Mouse (Mus musculus) cerebral cortex, adult 2 months (tissue): ENCODE results near the gene Armh3.

Source experiments
- WGBS: fragments of 180-500 bp; shearing (Covaris S2); methylation state at CpG from one replicate; pipeline ENCODE4 v1.1.7; 2018; 5-methylcytosine and 5-hydroxymethylcytosine counted together

Gene Armh3

DNA sequence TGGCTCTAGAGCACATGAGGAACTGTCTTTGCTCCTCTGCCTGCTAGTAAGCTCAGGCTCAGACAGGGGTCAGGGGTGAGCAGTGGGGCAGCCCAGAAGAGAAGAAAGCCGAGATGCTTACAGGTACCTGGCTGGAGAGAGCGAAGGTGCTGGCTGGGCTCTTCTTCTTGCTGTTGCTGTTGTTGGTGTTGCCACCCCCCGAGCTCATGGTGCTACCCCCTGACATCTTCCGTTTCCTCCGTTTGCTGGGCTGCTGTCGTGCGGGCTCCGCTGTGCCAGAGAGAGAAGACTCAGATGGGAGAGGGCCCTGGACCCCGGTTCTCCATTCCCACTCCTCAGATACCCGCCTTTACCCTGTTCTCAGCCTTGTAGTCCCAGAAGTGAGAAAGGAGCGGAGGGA, 35.6 kb upstream of the Armh3 start:
- WGBS, result 96% methylated on average over 11 of the region's 11 CpGs

DNA sequence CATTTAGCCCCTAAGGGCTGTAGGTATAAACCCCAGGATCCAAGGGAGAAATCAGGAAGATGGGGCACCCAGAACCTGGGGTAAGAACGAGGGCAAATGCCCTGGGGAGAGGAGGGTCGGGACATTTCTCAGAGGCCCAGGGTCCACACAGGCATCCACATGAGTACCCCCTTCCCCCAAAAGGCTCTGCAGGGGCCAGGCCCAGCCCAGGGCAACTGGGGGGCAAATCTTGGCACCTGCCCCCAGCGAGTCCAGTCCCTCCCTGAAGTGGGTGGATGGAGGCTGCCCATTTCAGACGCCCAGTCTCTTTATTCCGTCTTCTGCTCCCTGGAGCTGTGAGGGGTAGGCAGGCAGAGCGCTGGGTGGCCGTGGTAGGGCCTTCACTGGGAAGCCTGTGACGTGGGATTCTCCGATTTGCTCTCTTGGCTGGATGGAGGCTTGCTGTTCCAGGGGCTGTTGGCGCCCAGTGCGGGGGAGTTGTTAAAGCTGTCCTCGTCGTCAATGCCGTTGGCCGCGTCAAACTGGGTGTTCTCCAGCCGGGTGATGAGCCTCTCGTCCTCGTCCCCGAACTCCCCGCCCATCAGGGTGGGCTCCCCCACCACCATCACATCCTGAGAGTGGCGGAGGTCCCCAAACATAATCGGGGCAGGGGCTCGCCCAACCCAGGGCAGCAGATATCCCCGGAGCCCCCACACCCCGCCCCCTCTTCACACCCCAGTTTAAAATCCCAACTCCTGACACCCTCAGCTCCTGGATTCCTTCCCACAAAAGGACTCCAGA, 34.6 kb upstream of the Armh3 start:
- 64% methylated on average over 26 of the region's 26 CpGs for WGBS

DNA sequence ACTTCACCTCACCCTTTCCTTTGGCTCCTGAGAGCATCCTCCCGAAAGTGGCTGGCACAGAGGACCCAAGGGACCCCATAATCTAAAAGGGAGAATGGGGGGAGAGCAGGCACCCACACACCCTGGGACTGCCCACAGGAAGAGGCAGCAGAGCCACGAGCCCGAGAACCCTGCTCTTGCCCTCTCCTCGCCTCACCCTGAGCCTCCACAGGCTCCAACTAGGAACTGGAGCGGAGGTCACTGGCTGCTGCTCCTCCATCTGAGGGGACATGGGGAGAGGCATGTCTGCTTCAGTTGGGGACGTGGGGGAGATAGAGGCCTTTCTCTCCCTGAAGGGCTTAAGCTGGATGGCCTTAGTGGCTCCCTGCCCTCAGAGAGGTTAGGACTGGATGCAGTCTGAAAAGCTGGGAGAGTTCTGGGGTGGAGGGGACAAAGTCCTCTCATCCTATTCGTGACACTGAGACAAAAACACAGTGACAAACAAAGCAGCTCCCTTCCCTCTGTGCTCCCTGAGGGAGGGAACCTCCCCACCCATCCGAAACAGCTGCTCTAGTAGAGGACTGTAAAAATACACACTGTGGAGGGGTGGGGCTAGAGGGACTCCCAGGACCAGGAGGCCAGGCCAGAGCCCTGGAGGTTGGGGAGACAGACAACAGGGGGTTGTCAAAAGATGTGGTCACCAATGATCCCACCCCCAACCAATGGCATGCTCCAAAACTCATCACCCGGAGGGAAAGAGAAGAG, 33.6 kb upstream of the Armh3 start:
- WGBS, result 68% methylated on average over 9 of the region's 9 CpGs

- 96% methylated on average over 10 of the region's 10 CpGs for WGBS
Measured at GRCm38 (mm10) chr19:46030196-46030983, 32.1 kb upstream of the Armh3 start.

GRCm38 (mm10) chr19:46029652-46030051, 31.4 kb upstream of the Armh3 start:
- 96% methylated on average over 1 of the region's 1 CpGs for WGBS

GRCm38 (mm10) chr19:46028747-46029320, 30.5 kb upstream of the Armh3 start:
- 65% methylated on average over 11 of the region's 11 CpGs for WGBS

GRCm38 (mm10) chr19:46026567-46026966, 28.3 kb upstream of the Armh3 start:
- 55% methylated on average over 8 of the region's 8 CpGs for WGBS

GRCm38 (mm10) chr19:46024959-46025358, 26.7 kb upstream of the Armh3 start:
- 84% methylated on average over 6 of the region's 6 CpGs for WGBS

GRCm38 (mm10) chr19:46016023-46016422, 17.7 kb upstream of the Armh3 start:
- 88% methylated on average over 2 of the region's 2 CpGs for WGBS

DNA sequence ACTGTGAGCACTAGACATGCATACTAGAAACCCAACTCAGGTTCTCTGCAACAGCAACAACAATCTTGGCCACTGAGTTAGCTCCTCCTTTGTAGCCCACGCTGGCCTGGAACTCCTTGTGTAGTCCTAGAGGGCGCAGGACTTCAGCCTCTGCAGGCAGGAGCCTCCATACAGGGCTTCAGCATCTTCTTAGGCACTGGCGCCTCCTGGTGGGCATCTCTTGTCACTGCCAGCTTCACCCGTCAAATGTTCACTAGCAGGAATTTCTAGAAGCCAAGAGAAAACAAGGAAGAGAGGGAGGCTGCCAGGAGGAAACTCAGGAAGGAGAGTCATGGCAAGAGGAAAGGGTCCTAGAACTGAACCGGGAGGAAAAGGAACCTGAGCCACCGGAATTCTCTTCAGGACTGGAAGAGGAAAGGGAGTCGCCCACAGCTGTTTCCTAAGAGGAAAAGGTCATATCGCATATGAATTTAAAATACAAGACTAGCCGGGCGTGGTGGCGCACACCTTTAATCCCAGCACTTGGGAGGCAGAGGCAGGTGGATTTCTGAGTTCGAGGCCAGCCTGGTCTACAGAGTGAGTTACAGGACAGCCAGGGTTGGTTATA, 16.4 kb upstream of the Armh3 start:
- 33% methylated on average over 12 of the region's 12 CpGs for WGBS

DNA sequence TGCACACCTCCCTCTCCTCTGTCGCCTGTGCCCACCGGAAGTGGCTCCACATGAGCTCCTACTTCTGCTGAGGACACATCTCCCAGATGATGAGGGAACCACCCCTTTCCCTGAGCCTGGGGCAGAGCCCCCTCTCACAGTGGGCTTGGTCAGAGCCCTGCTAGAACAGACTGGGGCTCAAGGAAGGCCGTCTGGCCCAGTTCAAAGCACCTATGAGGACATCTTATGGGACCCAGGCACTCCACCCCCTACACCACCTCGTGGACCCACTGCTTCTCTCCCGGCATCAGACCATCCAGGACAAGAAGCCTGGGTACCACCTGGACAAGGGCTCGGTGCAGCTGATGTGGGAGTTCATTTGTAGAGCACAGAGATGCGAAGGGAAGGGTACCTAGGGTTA, 7.4 kb upstream of the Armh3 start:
- 87% methylated on average over 7 of the region's 7 CpGs for WGBS

DNA sequence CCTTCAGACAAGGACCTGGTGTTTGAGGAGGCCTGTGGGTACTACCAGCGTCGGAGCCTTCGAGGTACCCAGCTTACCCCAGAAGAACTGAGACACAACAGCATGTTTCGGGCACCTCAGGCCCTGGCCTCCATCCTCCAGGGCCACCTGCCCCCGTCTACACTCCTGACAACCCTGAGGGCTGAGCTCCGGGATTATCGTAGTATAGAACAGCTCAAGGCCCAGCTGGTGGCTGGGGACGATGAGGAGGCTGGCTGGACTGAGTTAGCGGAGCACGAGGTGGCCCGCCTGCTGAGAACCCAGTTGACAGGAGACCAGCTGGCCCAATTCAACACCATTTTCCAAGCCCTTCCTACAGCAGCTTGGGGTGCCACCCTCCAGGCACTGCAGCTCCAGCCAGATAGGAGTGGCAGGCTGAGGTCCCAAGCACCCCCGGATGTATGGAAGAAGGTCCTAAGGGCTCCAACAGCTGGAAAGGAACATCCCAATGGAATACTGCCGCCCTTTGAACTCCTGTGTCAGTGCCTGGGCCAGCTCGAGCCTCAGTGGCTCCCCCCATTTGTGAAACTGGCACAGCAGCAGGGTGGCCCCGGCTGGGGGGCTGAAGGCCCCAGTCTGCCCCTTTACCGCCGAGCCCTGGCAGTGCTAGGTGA, 6.7 kb upstream of the Armh3 start:
- 83% methylated on average over 17 of the region's 17 CpGs for WGBS

GRCm38 (mm10) chr19:46003371-46004226, 5.3 kb upstream of the Armh3 start, which contains the start of gene Hps6:
Gene Hps6 (plus strand): TSS chr19:46003508.
- WGBS, result 3% methylated on average over 70 of the region's 70 CpGs

DNA sequence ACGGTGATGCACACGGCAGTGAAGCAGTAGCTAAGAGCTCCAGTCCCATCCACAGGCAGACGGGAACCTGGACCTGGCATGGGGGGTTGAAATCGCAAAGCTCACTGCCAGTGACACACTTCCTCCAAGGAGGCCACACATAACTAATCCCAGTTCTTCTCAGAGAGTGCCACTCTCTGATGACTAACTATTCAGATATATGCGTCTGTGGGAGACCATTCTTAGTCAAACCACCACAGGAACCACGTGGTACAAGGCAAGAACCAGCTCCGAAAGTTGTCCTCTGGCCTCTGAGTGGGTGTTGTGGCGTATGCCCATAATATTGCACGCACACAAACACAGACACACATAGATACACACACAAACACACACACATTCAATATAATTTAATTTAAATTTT, 4.0 kb upstream of the Armh3 start:
- 72% methylated on average over 9 of the region's 9 CpGs for WGBS

GRCm38 (mm10) chr19:45999378-45999777, 1.1 kb upstream of the Armh3 start:
- 61% methylated on average over 1 of the region's 1 CpGs for WGBS

DNA sequence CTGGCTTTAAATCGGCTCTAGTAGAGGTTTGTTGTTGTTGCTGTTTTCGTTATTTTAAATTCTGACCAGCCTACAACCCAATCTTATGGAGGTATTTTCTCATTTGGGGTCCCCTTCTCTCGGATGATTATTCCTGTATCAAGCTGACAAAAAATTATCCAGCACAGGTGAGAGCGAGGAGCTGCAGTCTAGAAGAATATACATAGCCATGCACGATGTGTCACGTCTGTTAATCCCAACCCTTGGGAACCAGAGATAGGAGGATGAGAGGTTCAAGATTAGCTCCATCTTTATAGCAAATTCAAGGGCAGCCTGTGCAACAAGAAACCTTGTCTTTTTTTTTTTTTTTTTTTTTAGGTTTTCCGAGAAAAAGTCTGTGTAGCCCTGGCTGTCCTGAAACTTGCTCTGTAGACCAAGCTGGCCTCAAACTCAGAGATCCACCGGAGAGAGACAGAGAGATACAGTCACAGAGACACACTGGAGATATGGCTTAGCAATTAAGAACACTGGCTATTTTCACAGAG, 468 bp upstream of the Armh3 start:
- WGBS, result 6% methylated on average over 8 of the region's 8 CpGs

- WGBS, result 59% methylated on average over 5 of the region's 5 CpGs
Measured at GRCm38 (mm10) chr19:45997365-45997764, 923 bp downstream of the Armh3 start.

DNA sequence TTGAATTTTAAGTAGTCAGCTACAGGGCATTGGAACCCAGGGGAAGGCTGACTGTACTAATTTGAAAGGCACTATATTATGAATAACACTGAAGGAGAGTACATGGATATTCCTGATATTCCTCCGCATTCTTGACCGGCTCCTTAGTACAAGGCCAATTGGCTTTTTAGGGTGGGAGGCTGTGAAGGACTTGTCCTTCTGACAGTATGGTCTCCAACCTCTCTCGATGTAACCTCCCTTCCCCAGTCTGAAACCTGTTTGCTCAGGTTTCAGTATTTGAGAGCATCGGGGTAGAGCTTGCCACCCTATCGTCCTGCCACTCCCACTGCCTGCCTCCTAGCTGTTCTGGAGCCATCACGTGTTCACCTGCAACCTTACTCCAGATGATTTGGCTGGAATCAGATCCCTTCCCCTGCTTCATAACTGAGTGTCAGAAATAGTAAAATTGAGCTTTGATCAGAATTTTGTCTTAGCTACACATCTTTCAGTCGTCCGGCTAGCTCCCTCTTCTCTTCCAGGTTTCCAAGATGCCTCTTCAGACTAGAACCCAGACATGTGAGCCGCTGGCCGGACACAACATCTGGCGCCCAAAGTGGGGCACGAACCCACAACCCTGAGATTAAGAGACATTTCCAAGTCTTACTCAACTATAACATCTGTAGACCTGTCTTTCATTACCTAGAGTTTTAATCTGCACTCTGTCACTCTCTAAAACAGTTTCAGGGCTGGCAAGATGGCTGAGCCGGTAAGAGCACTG, 4.1 kb downstream of the Armh3 start:
- WGBS, result 97% methylated on average over 13 of the region's 13 CpGs

DNA sequence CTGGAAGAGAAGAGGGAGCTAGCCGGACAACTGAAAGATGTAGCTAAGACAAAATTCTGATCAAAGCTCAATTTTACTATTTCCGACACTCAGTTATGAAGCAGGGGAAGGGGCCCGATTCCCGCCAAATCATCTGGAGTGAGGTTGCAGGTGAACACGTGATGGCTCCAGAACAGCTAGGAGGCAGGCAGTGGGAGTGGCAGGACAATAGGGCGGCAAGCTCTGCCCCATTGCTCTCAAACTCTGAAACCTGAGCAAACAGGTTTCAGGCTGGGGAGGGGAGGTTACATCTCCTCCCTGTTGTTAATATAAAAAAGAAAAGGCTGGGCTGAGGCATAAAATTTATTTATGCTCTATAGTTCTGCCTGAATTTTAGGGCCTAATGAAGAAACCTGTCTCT, 4.8 kb downstream of the Armh3 start:
- 85% methylated on average over 6 of the region's 6 CpGs for WGBS
